Mouse (Mus musculus) adrenal gland, adult 8-10 months (tissue): ENCODE results near the gene Ctbp1. TPM values are rescaled to one million over a fixed set of nuclear protein-coding genes. Genes with fewer than 3 reads are reported as not detected.

ENCODE experiments used
- DNase-seq: peaks from one replicate; pipeline ENCODE4 v3.0.0; 2022
- total RNA-seq, 4 experiments: library from RNA; stranded (reverse); gene quantifications; 2 replicates each; pipeline ENCODE4 v1.2.4; 2022

The Ctbp1 gene
- total RNA-seq, 4 experiments from 2014 or later, result 226 to 255 (median 255) TPM

GRCm38 (mm10) chr5:33239934-33240333 lies 34.9 kb downstream of the Ctbp1 start:
- DNase-seq, result no peak

- no peak for DNase-seq
Observed at GRCm38 (mm10) chr5:33239111-33239714, 35.6 kb downstream of the Ctbp1 start.

- DNase-seq, result no peak
Observed at GRCm38 (mm10) chr5:33238256-33238645, 36.5 kb downstream of the Ctbp1 start.

GRCm38 (mm10) chr5:33237600-33238255 lies 37.1 kb downstream of the Ctbp1 start:
- DNase-seq, result no peak

GRCm38 (mm10) chr5:33234391-33235031 lies 40.3 kb downstream of the Ctbp1 start:
- no peak for DNase-seq

GRCm38 (mm10) chr5:33232791-33233190 lies 42.0 kb downstream of the Ctbp1 start:
- no peak for DNase-seq

- no peak for DNase-seq
Observed at GRCm38 (mm10) chr5:33230285-33230684, 44.5 kb downstream of the Ctbp1 start.

- DNase-seq, result no peak
Observed at GRCm38 (mm10) chr5:33228428-33228827, 46.4 kb downstream of the Ctbp1 start.

GRCm38 (mm10) chr5:33225673-33226072 lies 49.1 kb downstream of the Ctbp1 start:
- DNase-seq, result peak; percentile 34

- DNase-seq, result no peak
Observed at GRCm38 (mm10) chr5:33224491-33224890, 50.3 kb downstream of the Ctbp1 start.

GRCm38 (mm10) chr5:33222841-33223744 lies 51.7 kb downstream of the Ctbp1 start:
- no peak for DNase-seq

- no peak for DNase-seq
Observed at GRCm38 (mm10) chr5:33222389-33222788, 52.4 kb downstream of the Ctbp1 start.

GRCm38 (mm10) chr5:33220350-33221044 lies 54.3 kb downstream of the Ctbp1 start:
- DNase-seq, result no peak

GRCm38 (mm10) chr5:33219831-33220230 lies 55.0 kb downstream of the Ctbp1 start:
- no peak for DNase-seq

GRCm38 (mm10) chr5:33218746-33219449 lies 55.9 kb downstream of the Ctbp1 start:
- DNase-seq, result no peak

GRCm38 (mm10) chr5:33218081-33218480 lies 56.7 kb downstream of the Ctbp1 start, which contains the start of gene Spon2:
Gene Spon2, minus strand, starts transcription at chr5:33218455.
- DNase-seq, result no peak

- no peak for DNase-seq
Observed at GRCm38 (mm10) chr5:33217663-33218062, 57.1 kb downstream of the Ctbp1 start.

GRCm38 (mm10) chr5:33214723-33215122 lies 60.1 kb downstream of the Ctbp1 start:
- DNase-seq, result no peak

GRCm38 (mm10) chr5:33211254-33211653 lies 63.5 kb downstream of the Ctbp1 start:
- no peak for DNase-seq

- no peak for DNase-seq
Observed at GRCm38 (mm10) chr5:33210515-33210914, 64.3 kb downstream of the Ctbp1 start.

- DNase-seq, result no peak
Observed at GRCm38 (mm10) chr5:33208533-33209245, 66.1 kb downstream of the Ctbp1 start.
